Mouse (Mus musculus): ENCODE measurements around the gene Dhx34.

Gene Dhx34

DNA sequence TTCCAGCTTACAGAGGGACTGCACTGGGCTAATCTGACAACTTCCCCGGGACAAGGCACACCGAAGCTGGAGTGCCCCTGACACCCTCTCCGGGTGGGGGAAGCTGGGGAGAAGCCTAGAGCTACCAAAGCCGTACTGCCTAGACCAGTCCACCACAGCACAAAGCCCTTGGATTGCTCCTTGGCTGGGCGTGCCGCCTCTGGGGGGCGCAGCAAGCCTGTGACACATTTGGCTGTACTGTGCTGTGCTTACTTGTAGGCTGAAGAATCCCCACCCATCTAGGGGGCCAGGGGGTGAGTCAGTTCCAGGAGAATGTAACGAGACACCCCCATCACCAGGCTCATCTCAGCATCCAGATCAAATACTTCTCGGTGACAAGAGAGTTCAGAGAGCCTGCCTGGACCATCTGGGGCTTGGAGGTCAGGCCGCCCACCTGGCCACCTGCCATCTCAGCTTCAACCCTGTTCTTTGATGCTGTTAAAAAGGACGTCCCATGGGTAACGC is 10.9 kb downstream of the Dhx34 start:
- peak in 1 of 2 experiments; percentile 19 for DNase-seq (ENCODE audit: low spot score in 2 of 2)

DNA sequence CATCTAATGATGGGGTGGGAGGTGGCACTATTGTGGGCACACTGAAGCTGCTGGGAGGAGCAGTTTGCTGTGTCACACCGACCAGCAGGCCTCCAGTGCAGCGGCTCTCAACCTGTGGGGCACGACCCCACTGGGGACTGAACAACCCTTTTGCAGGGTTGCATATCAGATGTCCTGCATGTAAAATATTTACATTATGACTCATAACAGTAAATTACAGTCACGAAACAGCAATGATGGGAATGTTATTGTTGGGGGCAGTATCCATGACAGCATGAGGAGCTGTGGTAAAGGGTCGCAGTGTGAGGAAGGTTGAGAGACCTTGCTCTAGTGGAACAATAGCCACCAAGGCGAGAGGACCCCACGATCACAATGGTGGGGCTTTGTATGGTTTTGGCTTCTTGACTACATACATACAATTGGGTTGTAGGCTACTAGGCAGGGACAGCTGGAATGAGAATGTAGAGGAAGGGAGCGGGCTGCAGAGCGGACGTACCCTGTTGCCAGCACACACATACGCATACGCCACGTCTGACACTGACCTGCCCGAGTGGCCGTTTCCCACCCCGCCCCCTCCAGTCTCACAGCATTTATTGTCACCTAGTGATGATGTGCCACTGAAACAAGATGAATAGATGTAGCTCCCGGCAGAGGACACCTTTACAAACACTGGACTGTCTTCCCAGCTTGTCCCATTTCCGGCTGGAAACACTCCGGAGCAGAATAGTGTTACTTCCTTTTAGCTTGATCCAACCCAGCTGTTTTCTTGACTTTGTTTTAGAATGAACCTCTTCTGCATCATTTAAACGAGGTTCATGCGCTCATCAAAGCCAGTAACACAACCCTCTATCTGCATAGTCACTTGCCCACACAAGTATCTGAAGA is 12.8 kb downstream of the Dhx34 start:
- DNase-seq (ENCODE audit: low spot score in 2 of 2) = no peak

DNA sequence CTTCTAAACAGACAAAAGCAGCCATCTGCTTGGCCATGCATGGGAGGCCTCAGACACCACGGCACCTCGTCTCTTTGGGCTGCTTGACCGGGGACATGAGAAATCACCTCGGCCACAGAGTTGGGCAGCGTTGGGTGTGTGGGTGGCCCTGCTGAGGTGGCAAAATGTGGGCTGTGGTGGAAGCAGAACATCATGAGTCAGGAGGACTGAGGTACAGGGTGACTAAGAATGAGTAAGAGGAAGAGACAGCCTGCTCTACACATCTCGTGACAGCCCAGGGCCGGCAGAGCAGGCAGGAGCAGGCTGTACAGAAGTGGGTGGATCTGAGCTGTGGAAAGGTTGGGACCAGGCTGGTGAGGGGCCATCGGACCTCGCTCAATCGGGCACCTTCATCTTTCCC is 14.3 kb downstream of the Dhx34 start:
- peak; percentile 45 to 51 for DNase-seq (ENCODE audit: low spot score in 2 of 2)

DNA sequence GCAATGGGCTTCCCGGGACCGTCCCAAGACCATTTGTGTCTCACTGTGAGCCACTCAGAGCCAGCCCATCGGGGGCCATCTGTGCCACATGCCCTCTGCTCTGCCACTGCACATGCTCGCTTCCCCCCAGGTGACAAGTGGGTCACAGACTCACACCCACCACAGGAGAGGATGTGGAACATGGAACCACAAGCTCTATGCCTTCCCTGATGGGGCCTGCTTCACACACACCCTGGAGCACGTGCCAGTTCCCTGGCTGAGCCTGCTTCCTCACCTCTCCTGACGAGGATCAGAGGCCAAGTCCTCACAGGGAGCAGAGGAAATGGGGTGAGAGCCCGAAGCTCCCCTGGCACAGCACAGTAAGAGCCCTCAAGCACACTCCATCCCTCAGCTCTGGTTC is 14.8 kb downstream of the Dhx34 start:
- no peak for DNase-seq (ENCODE audit: low spot score in 2 of 2)

DNA sequence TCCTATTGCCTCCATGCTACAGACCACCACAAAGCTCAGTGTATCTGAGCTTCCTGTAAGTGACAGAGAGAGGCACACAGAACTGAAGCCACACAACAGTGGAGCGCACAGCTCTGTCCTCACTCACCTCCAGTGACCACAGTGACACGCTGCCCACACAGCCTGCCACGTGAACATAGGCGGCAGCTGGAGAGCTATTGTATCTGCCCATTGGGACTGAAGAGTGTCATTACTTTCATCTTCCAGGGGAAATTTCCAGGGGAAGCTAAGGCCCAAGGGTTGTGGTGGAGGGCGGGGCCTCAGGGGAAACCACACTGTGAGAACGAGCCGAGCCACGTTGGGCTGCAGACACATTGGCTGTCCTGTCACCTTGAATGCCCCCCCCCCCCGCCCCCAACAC is 17.0 kb downstream of the Dhx34 start:
- no peak for DNase-seq (ENCODE audit: low spot score in 2 of 2)

DNA sequence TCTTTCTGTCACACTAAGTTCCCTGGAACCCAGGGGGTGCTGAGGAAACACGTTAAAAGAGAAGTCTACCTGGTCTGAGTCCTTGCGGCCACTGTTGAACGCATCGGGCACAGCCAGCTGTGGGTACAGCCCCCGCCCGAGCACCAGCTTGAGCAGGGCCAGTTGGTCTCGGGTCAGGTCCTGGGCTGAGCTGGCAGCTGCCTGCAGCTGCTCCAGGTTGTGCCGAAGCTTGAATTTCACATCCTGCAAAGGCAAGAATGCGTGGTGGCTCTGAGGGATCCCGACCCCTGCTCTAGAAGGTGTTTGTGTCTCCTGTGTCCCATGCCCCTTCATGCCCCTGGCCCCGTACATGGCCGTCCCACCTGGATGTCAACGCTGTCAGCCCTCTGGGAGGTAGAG is 18.3 kb downstream of the Dhx34 start:
- DNase-seq (ENCODE audit: low spot score in 2 of 2) = no peak

DNA sequence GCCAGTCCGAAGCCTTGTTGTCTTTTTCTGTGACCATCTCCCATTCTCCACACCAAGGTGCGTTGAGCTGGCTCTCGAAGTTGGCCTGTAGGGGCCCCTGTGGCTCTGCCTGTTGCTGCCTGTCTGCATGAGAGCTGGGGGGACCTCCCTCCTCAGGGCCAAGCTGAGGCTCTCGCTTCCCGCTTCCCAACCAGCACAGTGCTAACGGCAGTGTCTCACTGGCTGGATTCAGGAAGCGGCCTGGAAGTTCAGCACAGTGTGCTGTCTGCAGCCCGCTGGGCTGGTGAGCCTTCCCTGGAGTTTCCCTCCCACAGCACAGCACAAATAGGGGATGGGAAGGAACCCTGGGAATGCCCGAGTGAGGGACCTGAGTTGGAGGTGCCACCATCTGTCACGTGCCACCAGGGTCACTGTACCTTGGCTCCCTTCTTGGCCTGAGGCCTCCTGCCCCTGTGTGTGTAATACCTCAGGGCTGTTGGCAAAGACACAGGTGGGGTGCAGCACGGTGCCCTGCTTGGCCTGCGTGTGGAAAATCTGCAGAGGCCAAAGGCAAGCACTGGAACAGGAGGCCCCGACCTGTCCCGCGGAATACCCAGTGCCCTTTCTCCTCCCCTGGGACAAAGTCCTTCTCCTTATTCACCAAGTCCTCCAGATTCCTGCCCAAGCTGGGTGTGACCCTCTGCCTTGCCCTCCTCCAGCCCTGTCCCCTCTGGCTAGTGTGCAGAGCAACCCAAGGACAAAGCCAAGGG is 18.9 kb downstream of the Dhx34 start:
- DNase-seq (ENCODE audit: low spot score in 2 of 2) = no peak

DNA sequence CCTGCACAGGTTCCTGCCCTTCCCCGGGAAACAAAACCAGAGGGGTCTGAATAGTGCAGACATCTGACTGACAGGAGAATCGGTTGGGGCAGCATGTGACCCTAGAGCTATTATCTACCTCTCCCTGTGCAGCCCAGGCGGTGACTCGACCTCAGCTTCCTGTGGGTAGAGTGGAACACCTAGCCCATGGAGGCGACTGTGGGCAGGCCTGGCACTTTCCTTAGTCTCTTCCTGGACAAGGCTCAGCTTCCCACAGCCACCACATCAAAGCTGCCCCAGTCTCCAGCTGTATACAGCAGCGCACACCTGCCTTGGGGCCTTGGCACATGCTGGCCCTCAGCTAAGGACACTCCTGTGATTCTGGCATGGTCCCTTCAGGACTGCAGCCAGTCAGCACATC is 20.7 kb downstream of the Dhx34 start:
- DNase-seq (ENCODE audit: low spot score in 2 of 2) = no peak

DNA sequence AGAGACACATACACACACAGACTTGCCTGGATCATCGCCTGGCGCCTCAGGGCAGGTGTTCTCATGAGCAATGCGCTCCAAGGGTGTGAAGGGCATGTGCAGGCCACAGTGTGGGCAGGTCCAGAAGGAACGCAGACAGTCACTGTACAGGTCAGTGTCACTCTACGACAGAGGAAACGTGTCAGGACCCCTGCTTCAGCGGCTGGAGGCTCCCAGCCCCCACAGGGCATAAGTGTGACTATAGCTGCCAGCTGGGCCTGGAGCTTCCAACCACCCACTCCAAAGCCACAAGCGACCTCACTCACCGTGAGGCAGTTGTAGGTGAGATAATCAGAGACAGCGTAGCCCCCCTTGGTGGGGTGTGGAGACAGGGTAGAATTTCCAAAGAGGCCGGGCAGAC is 23.3 kb downstream of the Dhx34 start:
- no peak for DNase-seq (ENCODE audit: low spot score in 2 of 2)

DNA sequence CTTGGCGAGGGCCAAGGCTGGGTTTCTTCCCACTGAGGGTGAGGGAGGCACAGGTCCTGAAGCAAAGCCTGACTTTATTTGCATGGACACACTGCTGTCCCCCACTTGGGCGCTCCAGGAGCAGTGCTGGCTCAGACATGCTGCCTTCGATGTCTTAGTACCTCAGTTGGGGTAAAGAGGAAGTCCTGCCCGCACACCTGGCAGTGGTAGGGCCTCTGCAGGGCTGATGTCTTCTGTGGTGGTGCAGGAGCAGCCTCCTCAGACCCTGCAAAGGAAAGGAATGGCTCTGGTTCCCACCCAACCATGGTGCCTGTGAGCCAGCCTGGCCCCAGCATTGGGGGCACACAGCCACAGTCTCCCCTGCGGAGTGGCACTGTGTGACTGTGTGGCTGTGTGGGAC is 24.7 kb downstream of the Dhx34 start:
- no peak for DNase-seq (ENCODE audit: low spot score in 2 of 2)

DNA sequence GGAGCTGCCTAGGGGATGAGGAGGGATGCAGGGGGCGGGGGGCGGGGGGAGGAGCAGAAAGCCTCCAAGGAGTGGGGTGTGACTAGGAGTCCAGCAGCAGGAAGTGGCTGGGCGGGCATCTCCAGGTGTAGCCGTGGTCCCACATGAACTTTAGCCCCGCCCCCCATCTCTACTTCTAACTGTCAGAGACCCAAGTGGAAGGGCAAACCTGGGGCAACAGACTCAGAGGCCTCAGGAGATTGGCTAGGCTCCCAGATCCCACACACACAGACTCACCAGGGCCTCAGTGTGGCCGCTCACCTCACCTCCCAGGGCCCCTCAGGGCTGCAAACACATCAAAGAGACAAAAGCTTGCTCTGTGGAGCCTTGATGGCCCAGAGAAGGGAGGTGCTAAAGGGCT is 25.2 kb downstream of the Dhx34 start:
- DNase-seq (ENCODE audit: low spot score in 2 of 2) = no peak

DNA sequence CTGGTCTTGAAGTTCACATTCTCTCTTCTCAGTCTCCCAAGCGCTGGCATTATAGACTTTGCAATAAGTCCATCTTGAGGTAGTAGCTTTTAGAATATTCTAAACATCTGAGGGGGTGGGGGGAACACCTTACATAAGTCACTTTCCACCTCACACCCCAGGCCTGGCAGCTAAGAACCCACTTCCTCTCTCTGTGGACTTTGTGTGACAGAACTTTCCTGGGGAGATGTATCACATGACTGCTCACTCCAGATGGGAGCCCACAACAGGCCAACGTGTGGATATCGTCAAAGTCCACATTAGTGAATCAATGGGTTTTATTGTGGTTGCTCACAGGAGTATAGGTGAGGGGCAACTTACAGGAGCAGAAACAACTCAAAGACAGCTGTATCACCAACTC is 28.1 kb downstream of the Dhx34 start:
- no peak for DNase-seq (ENCODE audit: low spot score in 2 of 2)

DNA sequence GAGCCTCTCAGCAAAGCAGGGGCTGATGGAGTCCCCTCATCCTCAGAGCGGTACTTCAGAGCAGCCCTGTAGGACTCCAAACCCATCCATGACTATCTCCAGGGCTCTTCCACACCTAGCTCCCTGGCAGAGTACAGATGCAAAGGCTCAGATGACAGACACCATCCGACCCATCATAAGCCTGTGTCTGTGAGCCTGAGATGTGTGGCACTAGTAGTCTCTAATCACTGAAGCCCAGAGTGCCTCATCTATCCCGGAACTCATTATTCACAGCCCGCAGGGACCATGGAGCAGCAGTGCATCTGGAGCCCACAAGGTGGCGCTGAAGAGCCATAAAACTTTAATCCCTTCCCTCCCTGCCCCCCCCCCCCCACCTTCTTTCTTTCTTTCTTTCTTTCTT is 29.5 kb downstream of the Dhx34 start:
- DNase-seq (ENCODE audit: low spot score in 2 of 2) = peak; percentile 46 to 76

DNA sequence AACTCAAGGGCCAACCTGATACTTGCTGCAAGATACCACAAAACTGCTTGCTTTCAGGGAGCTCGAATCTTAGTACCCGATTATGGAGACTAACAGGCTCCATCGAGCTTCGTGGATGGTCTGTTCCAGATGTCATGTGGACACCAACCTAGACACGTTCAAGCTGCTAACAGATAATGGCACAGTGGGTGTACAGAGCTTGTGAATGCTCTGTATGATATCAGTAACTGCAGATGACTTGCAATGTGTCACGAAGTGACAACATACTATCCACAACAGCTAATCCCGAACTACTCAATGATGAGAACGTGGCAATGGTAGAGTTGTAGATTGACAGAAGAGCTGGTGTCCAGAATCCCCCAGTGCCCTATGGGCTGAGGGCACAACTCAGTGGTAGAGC is 34.3 kb downstream of the Dhx34 start:
- DNase-seq (ENCODE audit: low spot score in 2 of 2) = no peak

DNA sequence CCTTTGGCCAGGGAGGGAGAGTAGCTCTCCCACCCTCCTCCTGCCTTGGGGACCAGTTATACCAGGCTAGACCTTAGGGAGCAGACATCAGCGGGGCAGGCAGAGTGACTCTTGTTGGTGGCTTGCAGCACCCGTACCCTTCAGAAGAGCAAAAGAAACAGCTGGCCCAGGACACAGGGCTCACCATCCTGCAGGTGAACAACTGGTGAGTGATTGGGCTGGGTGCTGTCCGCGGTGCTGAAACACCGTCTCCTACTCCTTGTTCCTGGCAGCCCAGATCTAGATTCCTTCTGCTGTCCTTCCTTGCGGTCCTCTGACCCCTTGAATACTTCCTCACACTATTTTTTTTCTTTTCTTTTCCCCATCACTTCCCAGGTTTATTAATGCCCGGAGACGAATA is 38.2 kb downstream of the Dhx34 start:
- DNase-seq (ENCODE audit: low spot score in 2 of 2) = peak; percentile 23 to 31

DNA sequence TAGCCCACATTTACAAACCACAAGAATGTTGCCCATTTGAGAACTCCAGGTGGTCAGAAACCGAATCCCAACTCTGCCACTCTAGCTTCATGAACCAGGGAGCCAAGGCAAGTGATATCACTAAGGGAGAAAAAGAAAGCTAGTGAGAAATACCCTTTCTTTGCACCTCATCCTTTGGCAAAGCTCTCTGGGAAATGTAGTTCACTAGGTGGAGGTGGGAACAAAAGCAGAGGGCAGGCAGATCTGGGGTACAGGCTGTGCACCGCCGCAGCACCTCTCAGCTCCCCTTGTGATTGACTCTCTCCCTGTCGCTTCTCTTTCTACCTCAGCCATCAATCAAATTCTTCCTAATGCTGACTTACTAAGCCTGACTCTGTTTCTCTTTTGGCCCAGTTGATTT is 43.7 kb downstream of the Dhx34 start:
- no peak for DNase-seq (ENCODE audit: low spot score in 2 of 2)

DNA sequence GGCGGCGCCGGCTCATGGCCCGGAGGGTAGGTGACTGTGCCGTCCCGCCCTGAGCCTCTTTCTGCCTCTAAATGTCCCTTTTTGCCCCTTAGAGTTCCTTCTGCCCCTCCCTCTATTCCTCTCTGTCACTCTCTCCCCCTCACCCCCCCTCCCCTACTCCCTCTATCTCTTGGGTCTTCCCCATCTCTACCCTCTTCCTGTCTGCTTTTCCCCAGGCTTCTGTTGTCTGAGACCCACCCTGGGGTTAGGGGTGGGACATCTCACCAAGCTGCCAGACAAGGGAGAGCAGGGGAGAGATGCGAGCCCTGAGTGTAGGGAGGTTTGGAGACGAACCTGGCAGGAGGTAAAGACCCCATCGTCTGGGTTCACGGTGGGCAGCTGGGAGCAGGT is 46.3 kb downstream of the Dhx34 start:
- DNase-seq (ENCODE audit: low spot score in 2 of 2) = no peak

DNA sequence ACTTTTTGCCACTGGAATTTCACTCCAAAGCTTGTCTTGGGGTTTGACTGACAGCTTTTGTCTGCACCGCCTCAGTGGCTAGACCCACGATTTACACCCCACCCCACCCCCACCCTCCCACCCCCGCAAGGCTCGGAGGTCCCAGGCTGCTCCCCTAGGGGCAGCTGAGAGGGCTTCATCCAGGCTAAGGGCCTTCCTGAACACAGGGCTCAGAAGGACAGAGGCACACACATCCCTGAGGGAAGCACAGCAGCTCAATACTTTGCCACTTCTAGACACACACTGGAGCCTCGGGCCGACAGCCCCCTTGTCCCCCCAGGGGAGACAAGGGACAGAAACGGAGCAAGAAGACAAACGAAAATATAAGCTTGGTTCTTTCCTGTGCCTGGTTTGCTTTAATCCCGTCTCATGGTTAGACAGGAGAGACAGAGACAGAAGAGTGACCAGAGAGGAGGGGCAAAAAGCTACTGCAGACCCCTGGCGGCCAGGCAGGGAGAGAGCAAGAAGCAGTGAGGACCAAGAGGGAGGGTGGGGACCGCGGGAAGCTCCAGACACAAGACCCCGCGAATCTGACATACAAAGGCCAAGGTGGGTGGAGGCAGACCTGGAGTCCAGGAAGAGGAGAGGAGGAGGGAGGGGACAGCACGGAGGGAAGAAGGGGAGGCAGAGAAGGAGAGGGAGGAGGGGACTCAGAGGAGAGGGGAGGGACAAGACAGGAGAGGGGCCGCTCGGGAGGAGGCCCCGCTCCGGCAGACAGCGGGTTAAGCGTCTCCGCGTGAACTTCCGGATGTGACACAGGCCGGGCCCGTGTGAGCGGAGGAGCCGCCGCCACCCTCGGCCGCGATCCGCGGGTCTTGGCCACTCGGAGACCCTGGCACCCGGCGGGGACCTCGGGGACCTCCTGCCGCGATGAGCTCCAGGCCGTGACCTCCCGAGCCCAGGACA is 47.0 kb downstream of the Dhx34 start, which contains the start of gene Meis3:
Gene Meis3 (plus strand): TSS at position 494 of the 945 bp plus-strand sequence.
- peak; percentile 23 to 34 for DNase-seq (ENCODE audit: low spot score in 2 of 2)

DNA sequence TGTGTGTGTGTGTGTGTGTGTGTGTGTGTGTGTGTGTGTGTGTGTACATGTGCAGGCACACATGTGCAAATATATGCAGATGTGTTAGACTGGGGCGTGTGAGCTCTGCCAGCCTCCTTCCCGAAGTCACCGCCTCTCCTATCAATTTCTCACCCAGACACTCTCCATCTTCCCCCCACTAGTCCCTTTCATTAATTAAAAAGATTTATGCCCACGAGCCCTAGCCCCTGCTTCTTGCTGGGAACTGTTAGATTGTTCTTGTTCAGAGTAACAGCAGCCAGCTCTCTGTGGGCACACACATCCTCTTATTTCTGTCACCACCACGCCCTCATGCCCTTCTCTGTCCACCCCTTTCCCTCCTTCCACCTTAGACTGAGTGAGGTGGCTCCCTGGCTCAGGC is 48.7 kb downstream of the Dhx34 start:
- DNase-seq (ENCODE audit: low spot score in 2 of 2) = no peak

DNA sequence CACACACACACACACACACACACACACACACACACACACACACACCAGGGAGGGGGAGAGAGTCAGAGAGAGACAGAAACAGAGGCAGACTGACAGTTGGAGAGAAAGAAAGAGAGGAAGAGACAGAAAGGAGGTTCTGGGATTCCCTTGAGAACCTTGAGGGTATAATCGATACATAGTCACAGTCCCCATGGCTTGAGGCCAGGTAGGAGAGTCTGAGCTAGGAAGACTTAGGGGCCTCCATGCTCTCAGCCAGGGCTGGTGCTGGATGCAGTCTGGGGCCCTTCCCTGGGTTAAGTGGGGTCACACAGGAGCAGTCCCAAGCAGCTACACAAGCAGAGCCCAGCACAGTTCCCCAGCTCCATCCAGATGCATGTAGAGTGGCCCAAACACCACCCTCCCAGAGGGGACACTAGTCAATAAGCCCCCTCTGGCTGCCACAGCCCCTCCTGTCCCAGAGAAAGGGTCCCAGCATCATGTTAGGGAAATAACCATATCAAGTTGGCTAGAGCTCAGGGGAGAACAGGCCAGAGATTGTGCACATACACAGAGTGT is 49.2 kb downstream of the Dhx34 start:
- no peak for DNase-seq (ENCODE audit: low spot score in 2 of 2)

DNA sequence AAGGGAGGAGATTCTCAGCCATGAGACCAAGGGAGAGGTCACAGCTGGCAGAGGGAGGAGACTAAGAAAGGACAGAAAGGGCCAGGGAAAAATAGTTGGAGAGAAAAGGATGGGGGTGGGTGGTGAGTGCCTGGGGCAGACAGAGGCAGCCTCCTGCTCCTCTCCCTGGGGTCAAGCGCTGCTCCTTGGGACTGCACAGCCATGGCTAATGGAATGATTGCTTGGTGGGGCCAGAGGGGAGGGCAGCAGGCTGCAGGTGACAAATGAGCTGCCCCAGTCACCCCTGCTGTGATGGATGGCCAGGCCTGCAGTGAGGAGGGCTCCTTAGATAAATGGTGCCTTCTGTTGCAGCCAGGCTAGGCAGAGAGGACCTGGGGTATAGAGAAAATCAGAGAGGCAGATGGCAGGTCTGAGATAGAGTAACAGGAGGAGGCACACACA is 49.7 kb downstream of the Dhx34 start:
- no peak for DNase-seq (ENCODE audit: low spot score in 2 of 2)

Data from urinary bladder, postnatal 36 days (tissue).